Mouse (Mus musculus): Measurements from ENCODE around the gene Spata25.
"Not testable (repeated sequence)": the region's sequence is repeated elsewhere in the genome, so short reads cannot be mapped to it uniquely, and the experiment has no call there.

Gene Spata25

GRCm38 (mm10) chr2:164855572-164855971 is 27.2 kb upstream of the Spata25 start:
- not testable (repeated sequence) for DNase-seq (ENCODE audit: low spot score)

- DNase-seq (ENCODE audit: low spot score): no peak
These were observed 21.7 kb upstream of the Spata25 start for GRCm38 (mm10) chr2:164850061-164850460.

GRCm38 (mm10) chr2:164845782-164846181 is 17.4 kb upstream of the Spata25 start:
- no peak for DNase-seq (ENCODE audit: low spot score)

DNA sequence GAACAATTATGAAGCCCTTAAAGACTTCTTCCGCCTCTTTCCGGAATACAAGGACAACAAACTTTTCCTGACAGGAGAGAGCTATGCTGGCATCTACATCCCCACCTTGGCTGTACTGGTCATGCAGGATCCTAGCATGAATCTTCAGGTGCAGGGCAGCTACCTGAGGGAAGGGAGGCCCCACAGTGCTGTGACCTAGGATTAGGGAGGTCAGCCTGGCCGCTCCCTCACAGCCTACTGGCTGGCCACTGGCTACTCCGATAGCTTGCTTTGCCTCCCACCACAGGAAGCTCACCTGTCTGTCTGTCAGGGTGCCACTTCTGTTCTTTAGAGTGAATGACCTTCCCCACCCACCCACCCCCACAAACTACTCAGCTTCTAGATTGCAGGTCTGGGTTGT is 6.8 kb upstream of the Spata25 start:
- DNase-seq (ENCODE audit: low spot score): no peak

- no peak for DNase-seq (ENCODE audit: low spot score)
These were observed 6.2 kb upstream of the Spata25 start for GRCm38 (mm10) chr2:164834531-164834930.

GRCm38 (mm10) chr2:164833314-164833959 is 5.1 kb upstream of the Spata25 start, which contains the start of gene Neurl2:
Gene Neurl2, minus strand, starts transcription at chr2:164833456.
- peak; percentile 93 for DNase-seq (ENCODE audit: low spot score)

GRCm38 (mm10) chr2:164832748-164833301 is 4.5 kb upstream of the Spata25 start, which contains the start of gene Ctsa:
Gene Ctsa, plus strand, starts transcription at chr2:164832873.
- peak; percentile 85 for DNase-seq (ENCODE audit: low spot score)

DNA sequence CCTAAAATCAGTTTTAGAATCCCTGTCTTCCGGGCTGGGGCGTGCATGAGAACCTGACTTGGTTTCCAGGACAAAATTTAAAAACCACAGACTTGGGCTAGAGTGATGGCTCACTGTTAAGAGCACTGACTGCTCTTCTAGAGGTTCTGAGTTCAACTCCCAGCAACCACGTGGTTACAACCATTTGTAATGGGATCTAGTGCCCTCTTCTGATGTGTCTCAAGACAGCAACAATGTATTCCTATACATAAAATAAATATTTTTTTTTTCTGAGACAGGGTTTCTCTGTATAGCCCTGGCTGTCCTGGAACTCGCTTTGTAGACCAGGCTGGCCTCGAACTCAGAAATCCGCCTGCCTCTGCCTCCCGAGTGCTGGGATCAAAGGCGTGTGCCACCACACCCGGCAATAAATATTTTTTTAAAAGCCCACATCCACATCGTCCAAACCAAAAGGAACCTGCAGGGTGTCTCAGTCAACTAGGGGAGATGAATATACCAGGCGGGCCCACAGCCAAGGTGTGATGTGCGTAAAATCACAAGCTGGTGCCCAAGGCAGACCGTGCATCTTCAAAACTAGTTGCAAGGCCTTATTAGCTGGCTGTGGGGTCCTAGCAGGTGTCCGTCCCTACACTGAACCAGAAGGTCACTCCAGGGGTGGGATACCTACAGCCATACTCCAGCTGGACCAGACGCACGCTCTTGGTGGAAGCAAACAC is 3.9 kb upstream of the Spata25 start:
- no peak for DNase-seq (ENCODE audit: low spot score)

DNA sequence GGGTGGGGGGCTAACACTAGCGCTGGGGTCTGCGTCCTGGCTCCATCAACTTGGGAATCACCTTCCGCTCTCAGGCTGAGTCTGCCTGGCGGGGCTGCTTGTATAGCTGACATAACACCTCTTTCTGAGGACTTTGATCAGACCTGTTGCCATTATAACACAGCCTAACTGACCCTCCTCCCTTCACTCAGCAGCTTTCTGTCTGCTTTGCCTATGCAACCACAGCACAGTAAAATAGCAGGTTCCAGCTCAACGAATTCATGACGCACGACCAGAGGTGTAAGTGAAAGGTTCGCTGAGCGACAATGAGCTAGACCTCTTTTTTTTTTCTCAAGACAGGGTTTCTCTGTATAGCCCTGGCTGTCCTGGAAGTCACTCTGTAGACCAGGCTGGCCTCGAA is 2.7 kb upstream of the Spata25 start:
- no peak for DNase-seq (ENCODE audit: low spot score)

DNA sequence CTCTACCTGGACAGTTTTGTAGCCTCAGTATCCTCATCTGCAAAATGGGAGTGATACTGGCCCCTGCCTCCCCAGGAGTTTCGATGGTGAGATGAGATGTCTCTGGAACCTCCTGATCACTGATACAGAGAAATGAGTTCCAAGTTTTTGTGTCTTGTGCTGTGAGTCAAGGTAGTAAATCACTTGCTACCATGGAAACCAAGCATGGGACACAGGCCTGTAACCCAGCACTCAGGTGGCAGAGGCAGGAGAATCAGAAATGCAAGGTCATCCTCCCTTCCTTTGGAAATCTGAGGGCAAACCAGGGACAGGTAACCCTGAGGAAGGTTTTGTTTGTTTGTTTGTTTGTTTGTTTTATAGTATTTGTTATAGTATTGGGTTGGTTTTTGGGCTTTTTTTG is 753 bp upstream of the Spata25 start:
- no peak for DNase-seq (ENCODE audit: low spot score)

DNA sequence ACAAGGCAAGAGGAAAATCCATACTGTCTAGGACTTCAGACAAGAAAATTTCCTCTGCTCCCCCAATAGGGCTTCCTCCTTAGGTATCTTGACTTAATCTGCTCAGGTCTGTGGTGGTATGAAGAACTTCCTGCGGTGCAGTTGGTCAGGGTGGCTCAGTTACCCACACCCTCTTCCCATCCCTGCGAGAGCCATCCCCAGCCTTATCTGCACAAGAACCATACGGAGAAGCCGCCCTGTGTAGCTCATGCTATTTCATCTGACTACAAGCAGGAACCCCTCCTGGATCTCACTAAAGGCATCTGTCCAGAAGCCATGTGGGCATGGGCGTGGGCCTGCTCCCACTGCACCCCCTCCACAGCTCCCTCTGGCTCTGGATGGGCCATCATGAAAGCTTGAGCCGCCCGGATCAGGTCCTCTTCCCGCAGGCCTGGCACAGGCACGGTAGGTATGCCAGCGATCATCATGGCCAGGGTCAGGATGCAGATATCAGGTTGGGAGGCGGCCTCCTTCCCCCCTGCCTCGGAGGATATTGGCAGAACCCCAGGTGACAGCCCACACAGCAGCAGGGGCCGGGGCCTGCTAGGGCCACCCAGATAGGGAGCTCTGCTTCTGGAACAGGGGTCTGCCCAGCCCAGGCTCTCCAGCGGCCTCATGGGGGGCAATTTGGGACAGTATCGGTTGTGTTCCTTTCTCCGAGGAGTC is 1.0 kb downstream of the Spata25 start:
- DNase-seq (ENCODE audit: low spot score): no peak

- no peak for DNase-seq (ENCODE audit: low spot score)
These were observed 2.8 kb downstream of the Spata25 start for GRCm38 (mm10) chr2:164825521-164825920.

DNA sequence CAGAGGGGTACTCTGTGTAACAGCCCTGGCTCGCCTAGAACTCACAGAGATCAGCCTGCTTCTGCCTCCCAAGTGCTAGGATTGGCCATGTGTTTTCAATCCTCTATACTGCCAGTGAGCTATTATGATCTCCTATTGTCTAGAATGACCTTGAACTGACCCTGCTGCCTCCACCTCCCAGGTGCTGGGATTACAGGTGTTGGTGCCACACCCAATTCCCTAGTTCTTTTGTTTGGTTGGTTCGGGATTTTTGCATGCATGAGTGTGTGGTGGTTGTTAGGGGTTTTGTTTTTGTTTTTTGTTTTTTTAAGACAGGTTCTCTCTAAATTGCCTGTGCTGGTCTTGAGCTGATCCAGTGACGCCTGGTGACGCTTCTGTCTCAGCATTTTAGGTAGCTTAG is 4.4 kb downstream of the Spata25 start:
- no peak for DNase-seq (ENCODE audit: low spot score)

DNA sequence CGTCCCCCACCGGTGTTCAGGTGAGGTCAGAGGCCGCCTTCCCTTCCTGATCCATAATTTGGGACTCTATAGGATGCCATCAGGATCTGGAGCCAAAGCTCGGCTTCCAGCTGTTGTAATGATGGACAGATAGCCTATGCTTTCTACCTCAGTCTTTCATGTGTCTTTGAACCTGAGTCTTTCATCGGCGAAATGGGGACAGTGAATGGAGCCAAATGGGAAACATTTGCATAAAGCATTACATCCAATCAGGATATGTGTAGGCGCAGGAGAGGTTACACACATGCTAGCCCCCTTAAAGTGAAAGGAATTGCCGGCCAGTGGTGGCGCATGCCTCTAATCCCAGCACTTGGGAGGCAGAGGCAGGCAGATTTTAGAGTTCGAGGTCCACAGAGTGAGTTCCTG is 5.2 kb downstream of the Spata25 start:
- peak; percentile 18 for DNase-seq (ENCODE audit: low spot score)

- DNase-seq (ENCODE audit: low spot score): peak; percentile 100
These were observed 5.6 kb downstream of the Spata25 start, which contains the start of gene Zswim1 for GRCm38 (mm10) chr2:164822636-164823165. Gene Zswim1, plus strand, starts transcription at chr2:164822686.

DNA sequence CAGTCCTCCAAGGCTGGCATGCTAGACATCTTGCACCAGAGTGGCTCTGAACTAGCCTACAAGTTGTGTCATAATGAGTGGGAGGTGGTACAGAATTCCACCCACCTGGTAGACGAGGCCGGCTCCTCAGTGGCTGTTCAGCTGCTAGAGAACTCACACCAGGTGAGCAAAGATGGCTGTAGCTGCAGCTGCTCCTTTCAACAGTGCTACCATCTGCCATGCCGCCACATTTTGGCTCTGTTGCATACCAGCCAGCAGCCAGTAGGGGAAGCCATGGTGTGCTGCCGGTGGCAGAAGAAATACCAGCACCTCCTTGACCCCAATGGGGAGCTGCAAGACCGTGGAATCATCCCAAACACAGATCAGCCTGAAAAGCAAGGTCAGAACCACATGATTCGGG is 7.3 kb downstream of the Spata25 start:
- DNase-seq (ENCODE audit: low spot score): no peak

GRCm38 (mm10) chr2:164817703-164818102 is 10.6 kb downstream of the Spata25 start:
- no peak for DNase-seq (ENCODE audit: low spot score)

DNA sequence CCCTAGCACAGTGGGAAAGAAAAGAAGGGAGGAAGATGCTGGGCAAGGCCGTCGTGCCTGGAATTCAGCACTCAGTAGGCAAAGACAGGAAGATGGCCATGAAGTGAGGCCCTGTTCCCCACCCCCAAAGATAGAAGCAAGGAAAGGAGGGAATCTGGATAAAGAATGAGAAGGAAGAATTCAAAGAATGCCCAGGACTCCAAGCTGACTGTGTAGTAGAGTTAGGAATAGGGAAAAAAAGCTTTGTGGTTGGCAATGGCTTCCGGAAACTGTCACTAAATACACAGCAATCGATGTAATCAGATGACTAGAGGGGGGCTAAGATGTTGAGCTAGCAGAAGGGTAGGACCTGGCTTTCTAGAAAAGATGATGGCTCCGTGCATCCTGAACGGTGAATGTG is 11.1 kb downstream of the Spata25 start:
- DNase-seq (ENCODE audit: low spot score): no peak

DNA sequence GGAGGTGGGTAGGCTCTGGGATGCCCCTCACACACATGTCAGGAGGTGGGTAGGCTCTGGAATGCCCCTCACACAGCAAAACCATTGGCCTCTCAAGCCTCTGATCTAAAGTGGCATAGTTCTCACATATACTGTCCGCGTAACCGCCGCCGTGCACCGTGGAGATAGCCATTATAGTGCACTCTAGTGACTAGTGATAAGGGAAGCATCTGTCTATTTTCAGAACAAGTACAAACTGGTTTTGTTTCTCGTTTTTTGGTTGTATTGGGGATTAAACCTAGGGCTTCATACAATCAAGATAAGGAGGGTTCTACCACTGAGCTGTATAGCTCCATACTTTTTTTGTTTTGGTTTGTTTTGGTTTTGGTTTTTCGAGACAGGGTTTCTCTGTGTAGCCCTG is 12.5 kb downstream of the Spata25 start:
- DNase-seq (ENCODE audit: low spot score): no peak

DNA sequence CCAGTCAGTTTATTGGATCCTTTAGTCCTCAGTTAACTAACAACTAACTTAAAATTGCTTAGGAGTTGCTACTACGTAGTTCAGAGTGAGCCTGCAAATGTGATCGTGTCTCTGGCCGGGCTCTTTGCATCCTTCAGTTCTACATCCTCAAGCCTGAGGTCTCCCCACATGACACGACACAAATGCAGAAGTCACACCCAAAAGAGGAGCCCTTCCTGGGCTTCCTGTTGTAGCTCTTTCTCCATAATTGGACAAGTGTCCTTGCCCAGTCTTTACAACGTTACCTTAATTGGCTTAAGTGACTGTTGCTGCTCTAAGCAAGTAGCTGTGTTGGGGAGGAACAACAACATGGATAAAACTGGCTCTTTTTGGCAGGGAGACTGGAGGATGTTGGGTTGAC is 13.0 kb downstream of the Spata25 start:
- DNase-seq (ENCODE audit: low spot score): no peak

DNA sequence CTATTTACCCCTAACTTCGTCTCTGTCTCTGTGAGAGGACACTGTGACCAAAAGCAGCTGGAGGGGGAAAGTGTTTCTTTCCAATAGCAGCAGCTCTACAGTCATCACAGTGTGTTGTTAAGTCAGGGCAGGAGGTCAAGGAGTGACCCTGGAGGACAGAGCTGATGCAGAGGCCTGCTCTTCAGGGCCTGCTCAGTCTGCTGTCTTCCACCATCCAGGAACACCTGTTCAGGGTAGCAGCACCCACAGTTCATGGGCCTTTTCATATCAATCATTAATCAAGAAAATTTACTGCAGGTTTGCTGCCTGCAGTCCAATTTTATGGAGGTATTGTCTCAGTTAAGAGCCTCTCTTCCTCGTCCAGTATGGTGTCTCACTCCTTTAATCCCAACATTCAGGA is 14.8 kb downstream of the Spata25 start:
- DNase-seq (ENCODE audit: low spot score): no peak

GRCm38 (mm10) chr2:164806614-164807013 is 21.7 kb downstream of the Spata25 start:
- no peak for DNase-seq (ENCODE audit: low spot score)
